Mouse (Mus musculus) stomach, embryonic 16.5 days (tissue): Measurements from ENCODE around the gene 4930564D02Rik. TPM values are rescaled to one million over a fixed set of nuclear protein-coding genes. Genes with fewer than 3 reads are reported as not detected.

Experiments used
- ATAC-seq: fragments of 200-750 bp; cut with Nextera tagmentation; 2 replicates; pipeline ENCODE4 v1.8.0; 2017; ENCODE audit warnings: moderate number of reproducible peaks, moderate TSS enrichment; ENCODE audit not compliant: insufficient read depth, low FRiP score
- H3K27ac ChIP-seq: fragments of 300-500 bp; sonication (generic); 2 replicates; pipeline ENCODE4 v1.5.1; 2014; ENCODE audit warnings: low read length
- H3K27me3 ChIP-seq: fragments of 300-500 bp; sonication (generic); 2 replicates; pipeline ENCODE4 v1.6.1; 2014; ENCODE audit warnings: low read length, control low read depth, mixed read lengths; ENCODE audit not compliant: control insufficient read depth, insufficient read depth
- H3K36me3 ChIP-seq: fragments of 300-500 bp; sonication (generic); 2 replicates; pipeline ENCODE4 v1.6.1; 2014; ENCODE audit warnings: low read length; ENCODE audit not compliant: control insufficient read depth, insufficient read depth
- H3K4me1 ChIP-seq: fragments of 300-500 bp; sonication (generic); 2 replicates; pipeline ENCODE4 v1.6.1; 2014; ENCODE audit warnings: low read length, control low read depth, mixed read lengths; ENCODE audit not compliant: control insufficient read depth, insufficient read depth
- H3K4me2 ChIP-seq: fragments of 300-500 bp; sonication (generic); 2 replicates; pipeline ENCODE4 v1.6.1; 2014; ENCODE audit warnings: low read depth, low read length, mixed read lengths
- H3K4me3 ChIP-seq: fragments of 300-500 bp; sonication (generic); replicated peaks from 2 replicates; pipeline ENCODE4 v1.5.1; 2014; ENCODE audit warnings: mild to moderate bottlenecking, low read length
- H3K9ac ChIP-seq: fragments of 300-500 bp; sonication (generic); 2 replicates; pipeline ENCODE4 v1.6.1; 2014; ENCODE audit warnings: low read length
- H3K9me3 ChIP-seq: fragments of 300-500 bp; sonication (generic); replicated peaks from 2 replicates; pipeline ENCODE4 v1.6.1; 2016; ENCODE audit warnings: low read length, control low read depth; ENCODE audit not compliant: control insufficient read depth
- WGBS: fragments of 180-500 bp; shearing (Covaris S2); extraction: QIAGEN DNeasy Blood & Tissue Kit; methylation state at CpG from one replicate; pipeline ENCODE4 v1.1.7; 2014; 5-methylcytosine and 5-hydroxymethylcytosine counted together
- polyA plus RNA-seq: library from polyadenylated mRNA; unstranded; fragments of >200 nt; fragmentation: Nextera tagmentation; extraction: Ambion mirVana; gene quantifications from 2 replicates; pipeline ENCODE4 v1.2.1, GENCODE M21; 2015

The 4930564D02Rik gene
- polyA plus RNA-seq, 1 experiment from 2014 or later: not detected

- H3K4me2 ChIP-seq: no peak overlapping the region
- 79% methylated on average over 9 of the region's 9 CpGs for WGBS
- no peak overlapping the region for H3K9ac ChIP-seq
- H3K9me3 ChIP-seq: no peaks in the 10 kb centered on the region
- H3K27ac ChIP-seq: no peak overlapping the region
- no peak for ATAC-seq
- H3K36me3 ChIP-seq: no peaks in the 10 kb centered on the region
- peaks cover 3% of the 10 kb centered on the region; the same call in 1 of the 2 replicates for H3K4me1 ChIP-seq
- H3K27me3 ChIP-seq: no peaks in the 10 kb centered on the region
- H3K4me3 ChIP-seq: no peak overlapping the region
Observed at GRCm38 (mm10) chr3:105062676-105063075, 4.0 kb upstream of the 4930564D02Rik start.

GRCm38 (mm10) chr3:105070553-105070952 is 3.9 kb downstream of the 4930564D02Rik start:
- no peak for ATAC-seq
- Histone ChIP-seq H3K9ac (no peak overlapping the region), H3K4me3 (no peak overlapping the region), H3K9me3 (no peaks in the 10 kb centered on the region), H3K4me2 (no peak overlapping the region), H3K36me3 (no peaks in the 10 kb centered on the region), H3K27ac (no peak overlapping the region), H3K27me3 (no peaks in the 10 kb centered on the region), H3K4me1 (no peaks in the 10 kb centered on the region)
- WGBS: 73% methylated on average over 8 of the region's 8 CpGs

DNA sequence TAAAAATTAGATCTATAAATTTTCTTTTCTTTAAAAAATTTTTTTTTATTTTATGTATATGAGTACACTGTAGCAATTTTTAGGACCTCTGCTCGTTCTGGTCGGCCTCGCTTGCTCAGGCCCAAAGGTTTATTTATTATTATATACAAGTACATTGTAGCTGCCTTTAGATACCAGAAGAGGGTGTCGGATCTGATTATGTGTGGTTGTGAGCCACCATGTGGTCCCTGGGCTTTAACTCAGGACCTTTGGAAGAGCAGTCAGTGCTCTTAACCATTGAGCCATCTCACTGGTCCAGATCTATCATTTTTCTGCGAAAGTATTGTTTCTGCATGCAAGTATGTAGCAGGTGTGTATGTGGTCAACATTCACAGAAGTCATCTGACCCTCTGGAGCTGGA is 4.6 kb downstream of the 4930564D02Rik start:
- 88% methylated on average over 5 of the region's 5 CpGs for WGBS

DNA sequence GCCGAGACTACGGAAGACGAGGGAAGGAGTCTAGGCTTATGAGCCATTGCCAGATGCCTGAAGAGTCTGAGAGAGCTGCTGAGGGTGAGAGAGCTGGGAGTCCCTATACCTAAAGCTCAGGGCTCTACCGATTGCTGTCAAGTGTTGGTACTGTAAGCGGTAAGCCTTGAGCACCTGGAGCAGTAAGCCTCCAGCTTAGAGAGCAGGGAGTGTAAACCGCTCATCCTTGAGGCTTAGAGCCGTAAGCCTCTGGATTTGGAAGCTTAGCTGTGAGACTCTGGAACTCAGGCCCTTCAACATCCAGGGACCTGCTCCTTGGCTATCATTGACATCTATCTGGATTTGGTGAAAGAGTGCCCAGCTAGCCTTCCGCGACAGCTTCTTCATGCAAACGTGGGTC is 5.9 kb downstream of the 4930564D02Rik start:
- Histone ChIP-seq H3K9ac (no peak overlapping the region), H3K27ac (no peak overlapping the region), H3K9me3 (no peaks in the 10 kb centered on the region), H3K4me1 (no peaks in the 10 kb centered on the region), H3K4me2 (no peak overlapping the region), H3K27me3 (no peaks in the 10 kb centered on the region), H3K4me3 (no peak overlapping the region), H3K36me3 (no peaks in the 10 kb centered on the region)
- 85% methylated on average over 10 of the region's 10 CpGs for WGBS
- no peak for ATAC-seq

More for the DNA sequence above, 4.6 kb downstream of the 4930564D02Rik start:
- no peak overlapping the region for H3K4me2 ChIP-seq
- H3K9me3 ChIP-seq: no peaks in the 10 kb centered on the region
- no peak for ATAC-seq
- no peak overlapping the region for H3K27ac ChIP-seq
- H3K9ac ChIP-seq: no peak overlapping the region
- no peaks in the 10 kb centered on the region for H3K36me3 ChIP-seq
- no peaks in the 10 kb centered on the region for H3K27me3 ChIP-seq
- H3K4me3 ChIP-seq: no peak overlapping the region
- no peaks in the 10 kb centered on the region for H3K4me1 ChIP-seq

DNA sequence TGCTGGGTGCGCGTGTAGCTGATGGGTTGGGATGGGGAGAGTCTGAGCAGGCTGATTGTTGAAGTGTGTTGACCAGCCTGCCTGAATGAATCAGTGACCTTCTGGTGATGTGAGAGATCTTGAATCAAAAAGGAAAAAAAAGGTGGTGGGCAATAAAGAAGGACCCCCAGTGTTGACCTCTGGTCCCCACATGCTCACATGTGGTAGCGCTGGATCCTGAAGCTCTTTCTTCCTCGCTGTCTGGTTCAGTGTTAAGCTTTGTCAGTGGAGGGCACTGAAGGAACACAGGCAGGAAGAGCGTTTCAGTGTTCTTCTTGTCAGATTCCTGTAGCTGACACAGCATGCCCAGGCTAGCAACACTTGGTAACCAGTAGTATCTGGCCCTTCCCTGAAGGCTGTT is 9.2 kb downstream of the 4930564D02Rik start:
- no peak for ATAC-seq
- Histone ChIP-seq H3K27me3 (no peaks in the 10 kb centered on the region), H3K9ac (no peak overlapping the region), H3K4me1 (0 out of 2 replicates have a peak, but pooled peaks cover 3% of the 10 kb centered on the region), H3K27ac (no peak overlapping the region), H3K36me3 (no peaks in the 10 kb centered on the region), H3K4me2 (no peak overlapping the region), H3K4me3 (no peak overlapping the region), H3K9me3 (no peaks in the 10 kb centered on the region)
- 92% methylated on average over 5 of the region's 5 CpGs for WGBS

- WGBS: 18% methylated on average over 7 of the region's 7 CpGs
Observed at GRCm38 (mm10) chr3:105078231-105078826, 11.7 kb downstream of the 4930564D02Rik start.

GRCm38 (mm10) chr3:105087344-105087743 is 20.7 kb downstream of the 4930564D02Rik start:
- H3K27ac ChIP-seq: peak overlapping the region; percentile 35; the same call in 1 of the 2 replicates
- 0 out of 2 replicates have a peak, but pooled peaks have one; percentile 46 for ATAC-seq

More at GRCm38 (mm10) chr3:105078231-105078826, 11.7 kb downstream of the 4930564D02Rik start:
- H3K27me3 ChIP-seq: no peaks in the 10 kb centered on the region
- no peaks in the 10 kb centered on the region for H3K36me3 ChIP-seq
- 0 out of 2 replicates have a peak, but pooled peaks cover 3% of the 10 kb centered on the region for H3K4me1 ChIP-seq
- peak; percentile 90 for ATAC-seq
- H3K9me3 ChIP-seq: no peaks in the 10 kb centered on the region
- H3K9ac ChIP-seq: no peak overlapping the region
- H3K4me3 ChIP-seq: no peak overlapping the region
- H3K4me2 ChIP-seq: no peak overlapping the region
- no peak overlapping the region for H3K27ac ChIP-seq

GRCm38 (mm10) chr3:105088638-105089037 is 22.0 kb downstream of the 4930564D02Rik start:
- no peak overlapping the region for H3K27ac ChIP-seq
- no peaks in the 10 kb centered on the region for H3K27me3 ChIP-seq
- 0 out of 2 replicates have a peak, but pooled peaks cover 3% of the 10 kb centered on the region for H3K4me1 ChIP-seq
- WGBS: 81% methylated on average over 2 of the region's 2 CpGs
- H3K36me3 ChIP-seq: no peaks in the 10 kb centered on the region
- ATAC-seq: no peak
- no peaks in the 10 kb centered on the region for H3K9me3 ChIP-seq
- no peak overlapping the region for H3K4me2 ChIP-seq
- H3K9ac ChIP-seq: no peak overlapping the region
- no peak overlapping the region for H3K4me3 ChIP-seq

More at GRCm38 (mm10) chr3:105087344-105087743, 20.7 kb downstream of the 4930564D02Rik start:
- WGBS: 44% methylated on average over 3 of the region's 3 CpGs
- Histone ChIP-seq H3K9ac (no peak overlapping the region), H3K4me1 (0 out of 2 replicates have a peak, but pooled peaks cover 3% of the 10 kb centered on the region), H3K27me3 (no peaks in the 10 kb centered on the region), H3K4me3 (no peak overlapping the region), H3K36me3 (no peaks in the 10 kb centered on the region), H3K9me3 (no peaks in the 10 kb centered on the region), H3K4me2 (no peak overlapping the region)

DNA sequence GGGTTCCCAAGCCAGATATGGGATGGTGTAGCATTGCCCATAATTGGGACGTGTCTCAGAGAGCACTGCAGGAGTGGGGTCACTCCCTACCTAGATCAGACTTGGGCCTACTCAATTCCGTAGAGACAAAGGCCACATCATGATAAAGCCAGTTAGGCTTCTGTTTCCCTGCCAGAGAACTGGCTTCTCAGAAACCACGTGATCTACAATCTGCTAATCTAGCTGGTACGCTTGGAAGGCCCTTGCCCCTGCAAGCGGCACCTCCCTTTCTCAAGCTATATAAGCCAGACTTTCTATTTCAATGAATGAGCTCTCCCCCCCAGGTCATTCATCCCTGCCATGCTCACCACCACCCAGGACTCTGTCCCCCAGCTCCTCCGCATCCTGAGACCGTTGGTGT is 23.5 kb downstream of the 4930564D02Rik start:
- no peak overlapping the region for H3K4me2 ChIP-seq
- no peak overlapping the region for H3K9ac ChIP-seq
- H3K4me1 ChIP-seq: 0 out of 2 replicates have a peak, but pooled peaks cover 3% of the 10 kb centered on the region
- H3K4me3 ChIP-seq: no peak overlapping the region
- WGBS: 88% methylated on average over 7 of the region's 7 CpGs
- ATAC-seq: no peak
- H3K9me3 ChIP-seq: no peaks in the 10 kb centered on the region
- H3K36me3 ChIP-seq: no peaks in the 10 kb centered on the region
- H3K27ac ChIP-seq: no peak overlapping the region
- no peaks in the 10 kb centered on the region for H3K27me3 ChIP-seq
